Mouse (Mus musculus) lung, adult 2 months (tissue): ENCODE data around the gene Smg9. TPM values are rescaled to one million over a fixed set of nuclear protein-coding genes. Genes with fewer than 3 reads are reported as not detected.

Experiments used
- DNase-seq: peaks from one replicate; pipeline ENCODE4 v3.0.0; 2022
- H3K4me1 ChIP-seq: fragments of 200-500 bp; 2 replicates; pipeline ENCODE4 v1.6.1; 2011; ENCODE audit warnings: low read length; ENCODE audit not compliant: control insufficient read depth, insufficient read depth
- H3K4me3 ChIP-seq: fragments of 200-500 bp; replicated peaks from 2 replicates; pipeline ENCODE3; 2011; ENCODE audit warnings: low read depth, mild to moderate bottlenecking, control low read depth, low read length; ENCODE audit errors: extremely low read depth
- CTCF ChIP-seq: fragments of 200-500 bp; IDR thresholded peaks from 2 replicates; pipeline ENCODE4 v1.5.1; 2011; ENCODE audit warnings: mild to moderate bottlenecking, low read length, control low read depth; ENCODE audit not compliant: insufficient read depth
- POLR2A ChIP-seq: fragments of 200-500 bp; IDR thresholded peaks from 2 replicates; pipeline ENCODE4 v1.6.1; 2011; ENCODE audit warnings: low read depth, mild to moderate bottlenecking, control low read depth, low read length, borderline replicate concordance; ENCODE audit errors: extremely low read depth
- WGBS: fragments of 180-500 bp; shearing (Covaris S2); methylation state at CpG from one replicate; pipeline ENCODE4 v1.1.7; 2018; 5-methylcytosine and 5-hydroxymethylcytosine counted together
- polyA plus RNA-seq: library from polyadenylated mRNA; depleted of rRNA; stranded (reverse); fragments of >200 nt; gene quantifications from 2 replicates; pipeline ENCODE4 v1.2.3, GENCODE M21; 2012; rRNA removed

Gene Smg9
- polyA plus RNA-seq, 1 experiment, result 58.4 TPM

GRCm38 (mm10) chr7:24455726-24456125 is 56.3 kb downstream of the Smg9 start:
- TF ChIP-seq POLR2A (no peak), CTCF (no peak)
- H3K4me3 ChIP-seq, result no peak overlapping the region

DNA sequence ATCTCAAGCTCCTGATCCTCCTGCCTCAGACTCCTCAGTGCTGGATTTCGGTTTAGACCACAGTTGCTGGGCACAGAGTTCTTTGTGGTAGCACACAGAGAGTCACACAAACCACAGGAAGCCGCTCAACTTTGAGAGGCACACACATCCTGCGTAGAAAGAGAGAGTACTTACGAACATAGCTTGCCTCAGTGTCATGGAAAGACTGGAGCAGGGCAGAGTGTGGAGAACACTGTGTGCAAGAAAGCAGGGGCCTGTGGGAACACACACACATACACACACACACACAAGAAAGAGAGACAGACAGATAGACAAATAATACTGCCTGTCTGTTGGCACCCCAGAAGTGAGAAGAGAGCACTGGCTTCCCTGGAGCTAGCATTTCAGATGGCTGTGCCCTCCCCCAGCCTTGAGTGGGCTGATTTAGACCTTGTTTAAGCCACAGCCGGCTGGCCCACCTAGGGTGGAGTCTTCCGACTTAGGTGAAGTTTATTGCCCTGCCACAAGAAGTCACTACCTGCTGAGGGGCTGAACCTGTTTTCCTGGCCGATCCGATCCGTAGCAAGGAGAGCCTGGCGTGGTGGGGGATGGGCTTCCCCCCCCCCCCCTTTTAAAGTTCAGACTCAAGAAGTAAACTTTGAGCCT is 58.4 kb downstream of the Smg9 start:
- TF ChIP-seq CTCF, result no peak
- Histone ChIP-seq H3K4me3 (no peak overlapping the region), H3K4me1 (peaks cover 25% of the 10 kb centered on the region)
- 45% methylated on average over 10 of the region's 10 CpGs for WGBS
- DNase-seq, result no peak

More at GRCm38 (mm10) chr7:24455726-24456125, 56.3 kb downstream of the Smg9 start:
- no peak for DNase-seq
- WGBS, result 46% methylated on average over 5 of the region's 5 CpGs
- H3K4me1 ChIP-seq, result peaks cover 15% of the 10 kb centered on the region

DNA sequence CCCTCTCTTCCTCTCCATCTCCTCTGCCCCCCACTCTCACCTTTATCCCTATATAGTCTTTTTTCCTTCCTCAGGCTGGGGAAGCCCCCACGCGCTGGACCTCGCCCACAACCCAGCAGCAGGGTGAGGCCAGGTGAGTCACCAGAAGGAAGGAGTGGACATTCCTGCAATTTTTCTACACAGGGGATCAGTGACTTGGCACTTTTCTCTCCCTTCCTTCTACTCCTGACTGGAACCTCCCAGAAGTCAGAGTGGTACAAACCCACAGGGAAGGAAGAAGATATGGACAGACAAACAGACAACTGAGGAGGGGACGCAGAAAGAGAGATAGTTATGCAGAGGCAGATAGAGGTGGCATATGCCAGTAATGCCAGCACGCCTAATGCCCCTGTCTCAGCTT is 60.0 kb downstream of the Smg9 start:
- DNase-seq, result no peak
- 67% methylated on average over 5 of the region's 5 CpGs for WGBS
- peak overlapping the region; percentile 23 for H3K4me3 ChIP-seq
- no peak for TF ChIP-seq CTCF
- H3K4me1 ChIP-seq, result peaks cover 25% of the 10 kb centered on the region

- 31% methylated on average over 3 of the region's 3 CpGs for WGBS
- peak; percentile 62 for DNase-seq
- H3K4me3 ChIP-seq, result no peak overlapping the region
- TF ChIP-seq CTCF, result no peak
- no peak for TF ChIP-seq POLR2A
- peaks cover 25% of the 10 kb centered on the region for H3K4me1 ChIP-seq
Measured at GRCm38 (mm10) chr7:24459843-24460242, 60.4 kb downstream of the Smg9 start.

DNA sequence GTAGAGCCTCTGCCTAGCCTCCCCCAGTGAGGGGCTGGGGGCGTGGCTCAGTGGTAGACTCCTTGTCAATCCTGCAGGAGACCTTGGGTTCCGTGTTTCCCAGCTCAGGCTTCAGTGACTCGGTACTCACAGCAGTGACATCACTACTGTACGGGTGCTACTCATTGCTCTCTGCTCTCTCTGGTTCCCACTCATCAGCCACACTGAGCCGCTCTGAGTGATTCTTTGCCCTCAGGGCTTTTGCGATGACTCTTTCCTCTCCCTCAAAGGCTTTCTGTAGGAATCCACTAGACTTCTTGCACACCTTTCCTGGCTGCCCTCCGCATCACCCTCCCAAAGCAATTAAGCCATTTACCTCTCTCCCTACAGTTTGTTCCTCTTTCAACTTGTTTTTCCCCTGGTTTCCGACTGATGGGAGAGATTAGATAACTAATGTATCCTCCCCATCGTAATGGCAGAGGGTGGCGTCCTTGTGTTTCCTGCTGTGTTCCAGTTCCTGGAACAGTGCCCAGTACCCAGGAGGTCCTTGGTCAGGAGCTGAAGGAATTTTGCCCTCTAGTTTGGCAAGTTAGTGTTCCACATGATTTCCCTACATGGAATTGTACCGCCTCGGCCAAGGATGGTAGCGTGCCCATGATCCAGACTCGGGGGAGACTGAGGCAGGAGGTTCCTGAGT is 62.1 kb downstream of the Smg9 start:
- TF ChIP-seq CTCF (no peak), POLR2A (no peak)
- 19% methylated on average over 14 of the region's 14 CpGs for WGBS
- H3K4me3 ChIP-seq, result peak overlapping the region; percentile 7
- peaks cover 25% of the 10 kb centered on the region for H3K4me1 ChIP-seq
- DNase-seq, result peak; percentile 47

- H3K4me1 ChIP-seq, result peaks cover 19% of the 10 kb centered on the region
- peak; percentile 52 for DNase-seq
- under 1% methylated on average over 27 of the region's 27 CpGs for WGBS
- H3K4me3 ChIP-seq, result peak within 1 kb of the TSS; percentile 64
- no peak for TF ChIP-seq CTCF
- peak; percentile 67 for TF ChIP-seq POLR2A
Measured at GRCm38 (mm10) chr7:24462388-24463319, 63.2 kb downstream of the Smg9 start, which contains the start of gene Plaur. Gene Plaur (plus strand): TSS chr7:24462484.

GRCm38 (mm10) chr7:24466835-24467234 is 67.4 kb downstream of the Smg9 start:
- Histone ChIP-seq H3K4me3 (no peak overlapping the region), H3K4me1 (peaks cover 3% of the 10 kb centered on the region)
- no peak for DNase-seq
- TF ChIP-seq CTCF, result no peak
- no peak for TF ChIP-seq POLR2A
- 84% methylated on average over 6 of the region's 6 CpGs for WGBS

DNA sequence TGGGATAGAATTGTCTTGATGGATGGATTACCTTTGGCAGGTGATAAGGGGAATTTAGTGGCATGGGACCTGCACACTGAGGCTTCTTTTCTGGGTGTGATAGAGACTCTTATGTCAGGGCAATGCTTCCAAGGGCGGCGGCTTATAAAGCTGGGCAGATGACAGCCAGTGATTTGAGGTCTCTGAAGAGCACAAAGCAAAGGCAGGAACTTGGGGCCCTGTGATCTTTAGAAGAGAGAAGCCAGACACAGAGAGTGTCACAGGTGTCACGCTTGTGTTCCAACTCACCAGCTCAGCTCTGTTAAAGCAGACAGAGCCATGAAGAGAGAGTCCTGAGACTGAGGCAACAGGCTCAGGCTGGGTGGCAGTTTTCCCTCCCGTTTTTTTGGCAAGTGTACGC is 68.5 kb downstream of the Smg9 start:
- no peak for TF ChIP-seq CTCF
- no peak for TF ChIP-seq POLR2A
- H3K4me3 ChIP-seq, result no peak overlapping the region
- DNase-seq, result no peak
- no peaks in the 10 kb centered on the region; the same call in 1 of the 2 replicates for H3K4me1 ChIP-seq
- WGBS, result 90% methylated on average over 5 of the region's 5 CpGs

GRCm38 (mm10) chr7:24469126-24469525 is 69.7 kb downstream of the Smg9 start:
- no peak overlapping the region for H3K4me3 ChIP-seq
- WGBS, result 88% methylated on average over 3 of the region's 3 CpGs
- DNase-seq, result no peak
- no peak for TF ChIP-seq POLR2A
- 0 out of 2 replicates have a peak, but pooled peaks have one; percentile 8 for TF ChIP-seq CTCF
- H3K4me1 ChIP-seq, result no peaks in the 10 kb centered on the region; the same call in 1 of the 2 replicates

- 80% methylated on average over 7 of the region's 7 CpGs for WGBS
- no peak overlapping the region for H3K4me3 ChIP-seq
- TF ChIP-seq CTCF, result no peak
- no peak for DNase-seq
- no peaks in the 10 kb centered on the region for H3K4me1 ChIP-seq
Measured at GRCm38 (mm10) chr7:24470356-24470755, 70.9 kb downstream of the Smg9 start.

Other genes with a start within 250 kb of the Smg9 start
- gene Zfp114, start 224.6 kb upstream of the Smg9 start, polyA plus RNA-seq, result 0.12 and 0.22 TPM in 2 replicates
- 2.0 and 2.4 TPM in 2 replicates for gene Zfp111, start 188.2 kb upstream of the Smg9 start, polyA plus RNA-seq
- gene Zfp109, start 162.1 kb upstream of the Smg9 start, polyA plus RNA-seq, result 1.4 and 1.7 TPM in 2 replicates
- gene Zfp108, start 144.8 kb upstream of the Smg9 start, polyA plus RNA-seq, result 0.76 and 0.83 TPM in 2 replicates
- 1.5 and 1.6 TPM in 2 replicates for gene Zfp93, start 129.2 kb upstream of the Smg9 start, polyA plus RNA-seq
- gene Zfp61, start 98.4 kb upstream of the Smg9 start, polyA plus RNA-seq, result 5.1 and 8.7 TPM in 2 replicates
- 3.9 and 9.0 TPM in 2 replicates for gene Zfp94, start 83.0 kb upstream of the Smg9 start, polyA plus RNA-seq
- 0.58 and 2.0 TPM in 2 replicates for gene Tescl, start 65.7 kb upstream of the Smg9 start, polyA plus RNA-seq
- gene Lypd5, start 50.4 kb upstream of the Smg9 start, polyA plus RNA-seq, result 32.1 TPM in 1 of 2 replicates, not detected in the other
- 9.0 and 11.3 TPM in 2 replicates for gene Kcnn4, start 29.4 kb upstream of the Smg9 start, polyA plus RNA-seq
- gene Irgc1, start 52.7 kb downstream of the Smg9 start, polyA plus RNA-seq, result 0.69 and 3.8 TPM in 2 replicates
- gene Plaur, start 62.9 kb downstream of the Smg9 start, polyA plus RNA-seq, result 65.6 and 88.8 TPM in 2 replicates
- 12.3 and 18.6 TPM in 2 replicates for gene Cadm4, start 82.4 kb downstream of the Smg9 start, polyA plus RNA-seq
- 7.1 and 12.1 TPM in 2 replicates for gene Zfp428, start 107.4 kb downstream of the Smg9 start, polyA plus RNA-seq
- not detected in 2 replicates for gene AC161166.1, start 112.8 kb downstream of the Smg9 start, polyA plus RNA-seq
- gene Irgq, start 131.1 kb downstream of the Smg9 start, polyA plus RNA-seq, result 14.7 and 16.5 TPM in 2 replicates
- 0.15 and 24.2 TPM in 2 replicates for gene Pinlyp, start 146.5 kb downstream of the Smg9 start, polyA plus RNA-seq
- 36.9 and 40.5 TPM in 2 replicates for gene Xrcc1, start 146.7 kb downstream of the Smg9 start, polyA plus RNA-seq
- 20.2 and 24.5 TPM in 2 replicates for gene Ethe1, start 187.9 kb downstream of the Smg9 start, polyA plus RNA-seq
- gene Zfp575, start 188.0 kb downstream of the Smg9 start, polyA plus RNA-seq, result 0.16 and 0.27 TPM in 2 replicates
- 3.6 and 5.9 TPM in 2 replicates for gene Phldb3, start 211.1 kb downstream of the Smg9 start, polyA plus RNA-seq
- 0.07 and 63.0 TPM in 2 replicates for gene Lypd3, start 236.9 kb downstream of the Smg9 start, polyA plus RNA-seq